Mouse (Mus musculus): ENCODE results near the gene Fzr1.

GRCm38 (mm10) chr10:81345162-81345534, 33.2 kb downstream of the Fzr1 start:
- TF ChIP-seq RCOR1 (IDR thresholded peaks at IDR 0.05; ENCODE audit: low read depth, low read length) (no peak), NELFE (IDR thresholded peaks at IDR 0.05; ENCODE audit: low read depth, low read length) (no peak), CTCF (IDR thresholded peaks at IDR 0.05 in 2 of 3, conservative IDR thresholded peaks at IDR 0.05 in 1 of 3; ENCODE audit: control insufficient read depth in 1 of 3, insufficient read depth in 1 of 3, low read depth in 2 of 3, low read length in 3 of 3, poor library complexity in 1 of 3, severe bottlenecking in 1 of 3) (no peak), USF2 (IDR thresholded peaks at IDR 0.05; ENCODE audit: borderline replicate concordance in 1 of 2, insufficient read depth in 1 of 2, low read depth in 1 of 2, low read length in 2 of 2) (no peak), SIN3A (IDR thresholded peaks at IDR 0.05; ENCODE audit: low read length) (no peak), EP300 (IDR thresholded peaks at IDR 0.05; ENCODE audit: low read depth in 1 of 2, low read length in 2 of 2) (peak in 1 of 2 experiments; percentile 22; a peak in 1 of 4 replicates)

All from MEL (cell line).